Mouse (Mus musculus) bone marrow macrophage, adult 2 months (primary cell): ENCODE measurements around the gene Rilp.

Source experiments
- CTCF ChIP-seq: IDR thresholded peaks from 2 replicates; pipeline ENCODE4 v1.5.1; 2012; ENCODE audit warnings: low read depth, mild to moderate bottlenecking, low read length, moderate library complexity
- POLR2A ChIP-seq: IDR thresholded peaks from 2 replicates; pipeline ENCODE4 v1.6.1; 2012; ENCODE audit warnings: mild to moderate bottlenecking, low read depth, low read length, borderline replicate concordance

DNA sequence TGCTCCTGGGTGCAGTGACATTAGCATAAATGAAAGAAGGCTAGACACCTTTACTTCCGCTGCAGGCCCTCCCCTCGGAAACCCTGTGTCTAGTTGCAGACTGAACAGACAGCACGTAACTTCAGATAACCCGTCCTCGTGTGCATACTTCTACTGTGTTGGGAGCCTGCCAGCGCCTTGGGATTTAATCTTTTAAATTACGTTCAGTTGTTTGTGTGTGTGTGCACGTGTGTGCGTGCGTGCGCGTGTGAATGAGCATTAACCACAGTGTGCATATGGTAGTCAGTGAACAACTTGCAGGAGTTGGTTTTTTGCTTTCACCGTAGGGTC is 29.0 kb downstream of the Rilp start:
- TF ChIP-seq CTCF: no peak
- no peak for TF ChIP-seq POLR2A
